Mouse (Mus musculus) ES-Bruce4 (cell line): ENCODE measurements around the gene Dpep2nb.
A peak's percentile ranks its signal among the peaks of the same experiment; 100 is the strongest.

Source experiments
- CTCF ChIP-seq: IDR thresholded peaks from one replicate; pipeline ENCODE4 v1.8.1; 2011; ENCODE audit warnings: low read depth, low read length
- POLR2A ChIP-seq: IDR thresholded peaks from one replicate; pipeline ENCODE4 v1.8.1; 2011; ENCODE audit warnings: low read length; ENCODE audit not compliant: insufficient read depth

- peak; percentile 89 for TF ChIP-seq CTCF
- TF ChIP-seq POLR2A, result no peak
These were observed 16.7 kb upstream of the Dpep2nb start for GRCm38 (mm10) chr8:106022483-106022882.
